Mouse (Mus musculus) adrenal gland, adult 2 months (tissue): ENCODE measurements around the gene 1110059G10Rik. TPM values are rescaled to one million over a fixed set of nuclear protein-coding genes. Genes with fewer than 3 reads are reported as not detected.
A peak's percentile ranks its signal among the peaks of the same experiment; 100 is the strongest.

Source experiments
- DNase-seq: peaks from one replicate; pipeline ENCODE4 v3.0.0; 2021
- long read RNA-seq: library from polyadenylated mRNA; stranded (forward); transcript quantifications from one replicate; pipeline ENCODE4 v2.0.0, GENCODE M21; 2021
- polyA plus RNA-seq: library from polyadenylated mRNA; depleted of rRNA; stranded (reverse); fragments of >200 nt; gene quantifications from 2 replicates; pipeline ENCODE4 v1.2.3, GENCODE M21; 2012; rRNA removed
- total RNA-seq, 2 experiments: library from RNA; stranded (reverse); gene quantifications; 2 replicates each; pipeline ENCODE4 v1.2.3; 2021

1110059G10Rik gene
- total RNA-seq (10 to 100 TPM; 18.8 to 22.3 TPM), polyA plus RNA-seq (1.1 and 1.6 TPM in 2 replicates)
- long read RNA-seq, transcript 1110059G10Rik-201 (3 exons, 3,361 nt), result major isoform, 10 of 11 reads
- long read RNA-seq, partial matches to known transcripts, result 1 of 11 reads
- long read RNA-seq, other reads (novel, unspliced or antisense), result 0 of 11 reads

GRCm38 (mm10) chr9:122950643-122951475 is at the start of gene 1110059G10Rik, which contains the start of gene Kif15:
Gene 1110059G10Rik, minus strand, starts transcription at chr9:122951000.
Gene Kif15, plus strand, starts transcription at chr9:122951046.
- DNase-seq, result peak; percentile 91

- DNase-seq, result no peak
Measured at GRCm38 (mm10) chr9:122999193-122999586, 48.4 kb upstream of the 1110059G10Rik start.

- DNase-seq, result no peak
Measured at GRCm38 (mm10) chr9:122998406-122999192, 47.8 kb upstream of the 1110059G10Rik start.

GRCm38 (mm10) chr9:122928915-122929314 is 21.9 kb downstream of the 1110059G10Rik start:
- DNase-seq, result no peak

GRCm38 (mm10) chr9:122922936-122923381 is 27.8 kb downstream of the 1110059G10Rik start, which contains the start of gene Zfp105:
Gene Zfp105, plus strand, starts transcription at chr9:122923072.
- peak; percentile 79 for DNase-seq

GRCm38 (mm10) chr9:122922436-122922835 is 28.4 kb downstream of the 1110059G10Rik start:
- no peak for DNase-seq

GRCm38 (mm10) chr9:122902717-122903535 is 47.9 kb downstream of the 1110059G10Rik start:
- DNase-seq, result peak; percentile 53

- DNase-seq, result no peak
Measured at GRCm38 (mm10) chr9:122901047-122901446, 49.8 kb downstream of the 1110059G10Rik start.

Other genes starting within 250 kb of the 1110059G10Rik start
- not detected for gene Topaz1, start 203.7 kb downstream of the 1110059G10Rik start, total RNA-seq
- gene Topaz1, start 203.7 kb downstream of the 1110059G10Rik start, polyA plus RNA-seq, result not detected in 2 replicates
- gene Tcaim, start 145.5 kb downstream of the 1110059G10Rik start, total RNA-seq, result 10 to 100 TPM; 19.2 to 23.5 TPM
- gene Tcaim, start 145.5 kb downstream of the 1110059G10Rik start, polyA plus RNA-seq, result 3.8 and 5.0 TPM in 2 replicates
- gene Gm35549, start 107.0 kb downstream of the 1110059G10Rik start, total RNA-seq, result not detected
- gene Gm35549, start 107.0 kb downstream of the 1110059G10Rik start, polyA plus RNA-seq, result not detected in 2 replicates
- 100 to 1,000 TPM in 1 of 2 experiments, 10 to 100 TPM in 1; 71.4 to 109 TPM for gene Zfp445, start 85.0 kb downstream of the 1110059G10Rik start, total RNA-seq
- gene Zfp445, start 85.0 kb downstream of the 1110059G10Rik start, polyA plus RNA-seq, result 15.5 and 30.5 TPM in 2 replicates
- 1 to 10 TPM; 5.6 to 6.5 TPM for gene Zkscan7, start 65.3 kb downstream of the 1110059G10Rik start, total RNA-seq
- gene Zkscan7, start 65.3 kb downstream of the 1110059G10Rik start, polyA plus RNA-seq, result 2.0 and 4.0 TPM in 2 replicates
- gene Zfp105, start 27.9 kb downstream of the 1110059G10Rik start, total RNA-seq, result 1 to 10 TPM; 3.2 to 5.4 TPM
- 0.15 and 0.75 TPM in 2 replicates for gene Zfp105, start 27.9 kb downstream of the 1110059G10Rik start, polyA plus RNA-seq
- gene Kif15, start within 50 bp of the 1110059G10Rik start, total RNA-seq, result 1 to 10 TPM; 1.2 to 1.3 TPM
- 0.30 TPM in 1 of 2 replicates, not detected in the other for gene Kif15, start within 50 bp of the 1110059G10Rik start, polyA plus RNA-seq
- 10 to 100 TPM; 16.1 to 17.9 TPM for gene Tmem42, start 70.3 kb upstream of the 1110059G10Rik start, total RNA-seq
- 34.4 and 39.2 TPM in 2 replicates for gene Tmem42, start 70.3 kb upstream of the 1110059G10Rik start, polyA plus RNA-seq
- under 1 TPM; 0.45 to 0.52 TPM for gene Tgm4, start 83.7 kb upstream of the 1110059G10Rik start, total RNA-seq
- 0.13 and 0.26 TPM in 2 replicates for gene Tgm4, start 83.7 kb upstream of the 1110059G10Rik start, polyA plus RNA-seq
- gene Zdhhc3, start 162.2 kb upstream of the 1110059G10Rik start, total RNA-seq, result 10 to 100 TPM; 62.8 to 83.5 TPM
- gene Zdhhc3, start 162.2 kb upstream of the 1110059G10Rik start, polyA plus RNA-seq, result 221 and 236 TPM in 2 replicates
- gene Exosc7, start 162.2 kb upstream of the 1110059G10Rik start, total RNA-seq, result 10 to 100 TPM; 29.6 to 39.3 TPM
- 7.5 and 7.6 TPM in 2 replicates for gene Exosc7, start 162.2 kb upstream of the 1110059G10Rik start, polyA plus RNA-seq
- 10 to 100 TPM; 27.6 to 47.5 TPM for gene Clec3b, start 199.9 kb upstream of the 1110059G10Rik start, total RNA-seq
- 34.0 and 58.3 TPM in 2 replicates for gene Clec3b, start 199.9 kb upstream of the 1110059G10Rik start, polyA plus RNA-seq